Mouse (Mus musculus): Measurements from ENCODE around the gene Ctdnep1.
"Not testable (repeated sequence)": the region's sequence is repeated elsewhere in the genome, so short reads cannot be mapped to it uniquely, and the experiment has no call there.

Ctdnep1 gene

DNA sequence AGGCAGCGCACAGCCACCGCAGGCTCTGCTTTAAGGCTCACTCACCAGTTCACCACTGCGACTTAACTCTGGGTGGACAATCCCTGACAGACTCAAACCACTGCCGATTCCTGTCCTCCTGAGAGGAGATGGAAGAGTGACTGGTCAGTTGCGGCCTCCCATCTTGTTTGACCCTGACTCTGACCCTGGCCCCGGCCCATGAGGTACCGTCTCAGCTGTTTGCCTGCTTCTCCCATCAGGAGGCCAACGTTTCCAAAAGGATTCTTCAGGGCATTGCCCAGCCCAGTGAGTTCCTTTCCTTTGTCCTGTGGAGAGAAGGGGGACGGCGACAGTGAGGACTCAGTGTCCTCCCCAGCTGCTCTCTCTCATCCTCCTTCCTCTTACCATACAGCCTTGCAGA lies 30.0 kb downstream of the Ctdnep1 start:
- DNase-seq (ENCODE audit: low read depth) = no peak

DNA sequence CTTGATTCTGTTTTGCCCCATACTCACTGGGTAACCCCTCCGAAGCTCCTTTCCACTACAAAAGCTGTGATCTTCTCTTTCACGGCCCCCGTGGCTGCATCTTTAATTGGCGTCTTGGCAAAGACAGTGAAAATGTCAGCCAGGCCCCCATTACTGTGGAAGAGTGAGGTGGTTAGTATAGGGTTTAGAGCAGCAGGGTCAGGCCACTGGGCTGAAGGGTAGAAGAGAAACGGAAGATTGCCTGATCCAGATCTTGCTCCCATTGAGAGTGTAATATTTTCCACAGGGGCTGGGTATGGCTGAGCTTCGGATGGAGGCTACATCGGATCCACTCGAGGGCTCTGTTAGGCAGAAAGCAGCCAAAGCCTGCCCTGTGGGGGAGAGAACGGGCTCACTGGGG lies 32.0 kb downstream of the Ctdnep1 start:
- DNase-seq (ENCODE audit: low read depth) = no peak

DNA sequence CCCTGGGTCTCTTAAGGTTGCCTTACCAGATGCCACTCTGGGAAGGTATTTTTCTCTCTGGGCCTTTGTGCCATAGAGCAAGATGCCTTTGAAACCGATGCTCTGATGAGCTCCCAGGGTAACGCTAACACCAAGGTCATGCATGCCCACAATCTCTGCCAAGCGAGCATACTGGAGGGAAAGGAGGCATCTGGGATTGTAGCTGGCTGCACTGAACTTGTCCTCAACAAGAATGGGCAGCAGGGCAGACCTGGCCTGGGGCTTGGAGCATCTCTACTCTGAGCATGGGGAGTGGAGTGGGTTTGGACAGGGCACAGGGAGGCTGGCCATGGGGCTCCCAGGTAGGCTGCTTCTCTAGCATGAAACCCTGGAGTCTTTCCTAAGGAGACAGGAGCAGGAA lies 32.5 kb downstream of the Ctdnep1 start:
- DNase-seq (ENCODE audit: low read depth) = no peak

DNA sequence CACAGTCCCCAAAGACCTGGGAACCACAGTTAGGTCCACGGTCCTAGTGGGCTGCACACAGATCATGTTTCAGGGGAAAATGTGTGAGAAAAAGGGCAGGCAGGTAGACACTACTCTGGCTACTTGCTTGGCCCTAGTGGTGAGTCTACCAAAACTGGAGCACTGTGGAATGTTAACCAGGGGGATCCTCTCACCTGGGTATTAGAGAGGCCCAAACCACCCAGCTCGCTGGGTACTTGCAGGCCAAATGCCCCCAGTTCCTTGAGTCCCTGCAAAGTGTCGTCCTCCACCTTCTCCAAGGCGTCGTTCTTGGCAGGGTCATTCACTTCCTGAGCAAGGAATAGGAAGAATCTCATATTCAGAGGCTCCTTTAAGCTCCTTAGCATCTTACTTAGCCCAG lies 33.1 kb downstream of the Ctdnep1 start:
- DNase-seq (ENCODE audit: low read depth) = no peak

DNA sequence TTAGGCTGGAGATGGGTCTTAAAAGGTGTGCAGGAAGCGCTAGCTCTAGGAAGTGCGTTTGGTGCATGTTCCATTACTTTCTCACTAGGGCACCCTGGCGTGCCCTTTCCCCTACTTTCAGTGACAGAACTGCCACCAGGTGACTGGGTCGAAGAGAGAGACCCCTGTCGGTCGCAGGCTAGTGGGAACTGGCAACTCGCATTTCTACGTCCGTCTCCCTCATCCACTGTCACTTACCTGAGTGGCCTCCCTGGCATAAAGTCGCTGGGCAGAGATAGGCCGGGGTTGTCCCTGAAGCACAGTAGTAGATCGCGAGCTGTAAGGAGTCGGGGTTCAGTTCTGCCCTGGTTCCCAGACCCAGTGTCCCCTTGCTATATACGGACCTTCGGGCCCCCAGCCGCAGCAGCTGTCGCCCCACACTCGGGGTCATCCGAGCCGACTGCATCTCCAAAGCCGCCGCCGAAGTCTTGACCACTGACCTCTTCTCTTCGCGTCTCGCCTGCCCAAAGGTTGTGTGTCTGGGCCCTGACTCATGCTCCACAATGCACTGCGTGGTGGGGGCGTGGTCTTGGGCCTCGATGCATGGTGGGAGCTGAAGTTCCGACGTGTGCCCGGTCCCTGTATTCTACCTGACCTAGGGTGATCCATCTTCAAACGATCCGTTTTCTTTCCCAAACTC lies 34.1 kb downstream of the Ctdnep1 start, which contains the start of gene Acadvl:
Acadvl (minus strand) TSS at position 532 of the 679 bp plus-strand sequence.
- DNase-seq (ENCODE audit: low read depth) = peak; percentile 72

DNA sequence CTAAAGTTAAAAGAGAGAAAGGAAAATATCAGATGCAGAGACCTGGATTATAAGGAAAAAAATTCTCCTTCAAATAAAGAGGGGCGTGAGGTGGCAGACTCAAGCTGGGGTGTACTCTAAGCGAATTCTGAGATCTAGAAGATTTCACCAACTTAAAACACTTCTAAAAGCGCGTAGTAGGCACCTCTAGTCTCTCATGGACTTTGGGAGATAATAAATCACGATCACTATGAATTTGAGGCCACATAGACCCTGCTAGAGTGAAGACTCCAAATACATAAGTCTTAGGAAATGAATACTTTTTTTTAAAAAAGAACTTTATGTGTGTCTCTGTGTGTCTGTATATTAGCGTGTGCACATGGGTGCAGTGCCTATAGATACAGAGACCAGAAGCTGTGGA lies 34.7 kb downstream of the Ctdnep1 start:
- no peak for DNase-seq (ENCODE audit: low read depth)

DNA sequence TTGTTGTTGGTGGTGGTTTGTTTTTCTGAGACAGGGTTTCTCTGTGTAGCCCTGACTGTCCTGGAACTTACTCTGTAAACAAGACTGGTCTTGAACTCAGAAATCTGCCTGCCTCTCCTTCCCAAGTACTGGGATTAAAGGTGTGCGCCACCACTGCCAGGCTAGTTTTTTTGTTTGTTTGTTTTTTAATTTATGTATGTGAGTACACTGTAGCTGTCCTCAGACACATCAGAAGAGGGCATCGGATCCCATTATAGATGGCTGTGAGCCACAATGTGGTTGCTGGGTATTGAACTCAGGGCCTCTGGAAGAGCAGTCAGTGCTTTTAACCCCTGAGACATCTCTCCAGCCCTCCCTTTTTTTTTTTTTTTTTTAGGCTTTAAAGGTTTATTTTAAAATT lies 35.2 kb downstream of the Ctdnep1 start:
- DNase-seq (ENCODE audit: low read depth) = not testable (repeated sequence)

DNA sequence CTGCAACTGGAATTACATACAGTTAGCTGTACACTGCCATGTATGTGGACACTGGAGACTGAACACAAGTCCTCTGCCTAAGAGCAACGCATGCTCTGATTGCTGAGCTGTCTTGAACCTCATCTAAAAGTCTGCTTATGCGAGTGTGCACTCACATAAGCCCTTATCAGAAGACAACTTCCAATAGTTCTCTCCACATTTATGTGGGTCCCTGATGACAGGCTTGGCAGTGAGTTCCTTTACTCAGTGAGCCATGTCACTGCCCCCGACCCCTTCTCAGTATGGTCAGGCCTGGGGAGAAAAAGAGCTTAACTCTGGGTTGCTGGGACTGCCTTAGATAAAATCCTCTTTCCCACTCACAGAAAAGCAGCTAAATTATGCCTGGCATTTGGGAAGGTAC lies 35.7 kb downstream of the Ctdnep1 start, which contains the start of gene Dlg4:
Dlg4 (plus strand) TSS at position 274 of the 400 bp plus-strand sequence.
- no peak for DNase-seq (ENCODE audit: low read depth)

DNA sequence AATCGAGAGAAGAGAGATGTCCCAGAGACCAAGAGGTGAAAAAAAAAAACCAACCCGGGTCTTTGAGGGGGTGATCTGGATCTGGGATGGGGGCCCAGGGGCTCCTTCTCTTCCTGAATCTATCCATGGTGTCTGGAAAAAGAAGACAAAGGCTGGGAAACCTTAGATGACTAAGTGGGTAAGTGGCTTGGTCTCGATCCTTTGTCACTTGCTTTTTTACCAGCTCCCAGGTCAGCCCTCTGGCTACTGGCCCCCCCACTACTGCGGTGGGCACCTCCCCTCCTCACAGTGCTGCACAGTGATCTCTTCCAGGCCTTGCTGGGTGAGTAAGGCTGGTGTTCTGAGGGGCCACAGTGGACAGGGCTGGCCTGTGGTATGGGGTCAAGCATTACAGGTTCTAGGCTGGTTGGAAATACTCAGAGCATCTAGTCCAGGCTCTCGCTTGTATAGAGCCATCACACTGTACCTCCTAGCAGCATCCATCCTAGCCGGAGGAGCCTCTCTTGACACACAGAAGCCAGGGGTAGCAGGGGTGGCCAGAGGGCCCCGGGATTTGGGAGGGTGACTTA lies 36.3 kb downstream of the Ctdnep1 start:
- no peak for DNase-seq (ENCODE audit: low read depth)

DNA sequence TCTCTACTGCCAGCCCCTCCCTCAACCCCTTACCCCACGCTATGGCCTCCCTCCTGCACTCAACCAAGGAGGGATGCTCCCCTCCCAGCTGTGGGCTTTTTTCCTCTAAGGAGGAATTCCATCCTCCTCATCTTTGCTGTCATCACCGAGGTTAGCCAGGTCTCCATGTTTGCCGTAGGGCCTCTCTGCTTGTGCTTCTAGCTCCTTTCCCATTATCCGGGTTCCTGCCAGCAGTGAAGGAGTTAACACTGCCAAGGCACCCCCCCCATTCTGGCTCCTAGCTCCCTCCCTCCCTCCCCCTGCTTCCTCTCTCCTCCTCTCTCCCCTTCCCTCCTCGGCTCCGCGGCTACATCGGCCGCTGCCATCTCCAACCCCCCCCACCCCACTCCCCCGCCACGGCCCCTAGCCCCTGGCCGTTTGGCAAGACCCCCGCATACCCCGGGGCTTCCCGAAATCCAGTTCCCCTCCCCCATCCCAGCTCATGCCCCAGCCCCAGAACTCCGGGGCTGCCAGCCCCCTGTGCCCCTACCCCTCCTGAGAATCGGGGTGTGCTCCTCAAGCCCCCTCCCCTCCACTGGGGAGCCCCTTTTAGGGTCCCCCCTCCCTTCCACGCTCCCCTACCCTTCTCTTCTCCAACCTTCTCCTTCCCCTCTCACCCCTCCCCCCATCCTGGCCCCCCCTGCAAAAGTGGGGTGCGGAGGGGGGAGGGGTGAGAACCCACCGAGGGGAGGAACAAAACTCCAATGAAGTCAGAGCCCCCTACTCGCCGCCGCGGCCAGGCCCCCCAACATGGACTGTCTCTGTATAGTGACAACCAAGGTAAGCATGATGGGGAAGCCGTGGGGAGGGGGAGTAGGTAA lies 37.4 kb downstream of the Ctdnep1 start:
- DNase-seq (ENCODE audit: low read depth) = no peak

DNA sequence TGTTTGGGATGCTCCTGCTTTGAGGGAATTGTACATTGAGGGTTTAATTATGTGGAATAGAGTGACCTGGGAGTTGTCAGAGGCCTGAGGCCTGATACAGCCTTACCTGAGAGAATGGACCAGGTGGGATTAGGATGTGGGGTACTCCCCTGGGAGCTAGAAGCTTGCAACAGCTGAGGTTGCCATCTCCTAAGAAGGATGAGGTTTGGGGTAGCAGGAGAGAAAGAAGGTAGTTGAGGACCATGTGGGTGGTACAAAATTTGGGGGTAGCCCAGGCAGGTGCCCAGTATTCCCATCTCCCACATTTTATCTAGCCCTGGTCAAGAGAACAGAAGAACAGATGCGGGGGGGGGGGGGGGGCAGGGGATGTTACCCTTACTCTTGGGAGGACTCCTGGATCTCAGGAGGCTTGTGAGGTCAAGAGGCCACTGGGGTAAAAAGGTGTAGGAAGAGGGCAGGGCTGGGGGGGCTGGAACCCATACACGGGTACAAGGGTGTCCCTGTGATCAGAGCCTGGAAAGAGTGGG lies 38.6 kb downstream of the Ctdnep1 start:
- DNase-seq (ENCODE audit: low read depth) = no peak

DNA sequence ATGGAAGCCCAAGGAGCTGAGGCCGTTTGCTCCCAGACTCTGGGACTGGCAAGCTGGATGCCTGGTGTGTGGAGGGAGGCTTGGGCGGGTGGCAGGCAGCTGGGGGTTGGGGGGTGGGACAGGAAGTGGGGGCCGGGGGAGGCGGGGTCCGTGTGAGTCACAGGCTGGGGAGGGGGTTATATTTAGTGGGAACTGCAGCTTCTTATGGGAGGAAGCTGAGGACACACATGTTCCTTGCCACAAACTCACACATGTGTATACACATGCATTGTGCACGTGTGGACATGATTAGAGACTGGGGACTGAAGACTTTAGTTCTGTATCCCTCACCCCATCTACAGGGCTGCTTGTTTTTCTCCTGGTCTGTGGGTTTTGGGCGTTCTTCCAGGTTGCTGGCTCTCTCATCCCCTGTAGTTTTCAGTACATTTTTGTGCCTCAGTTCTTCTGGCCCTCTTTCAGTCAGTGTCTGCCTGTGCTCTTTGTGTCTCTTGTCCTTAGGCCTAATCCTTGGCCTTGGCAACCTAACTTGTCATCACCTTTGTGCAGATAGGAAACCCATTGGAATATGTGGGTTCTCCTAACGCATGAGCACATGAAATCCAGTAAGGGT lies 39.2 kb downstream of the Ctdnep1 start:
- no peak for DNase-seq (ENCODE audit: low read depth)

DNA sequence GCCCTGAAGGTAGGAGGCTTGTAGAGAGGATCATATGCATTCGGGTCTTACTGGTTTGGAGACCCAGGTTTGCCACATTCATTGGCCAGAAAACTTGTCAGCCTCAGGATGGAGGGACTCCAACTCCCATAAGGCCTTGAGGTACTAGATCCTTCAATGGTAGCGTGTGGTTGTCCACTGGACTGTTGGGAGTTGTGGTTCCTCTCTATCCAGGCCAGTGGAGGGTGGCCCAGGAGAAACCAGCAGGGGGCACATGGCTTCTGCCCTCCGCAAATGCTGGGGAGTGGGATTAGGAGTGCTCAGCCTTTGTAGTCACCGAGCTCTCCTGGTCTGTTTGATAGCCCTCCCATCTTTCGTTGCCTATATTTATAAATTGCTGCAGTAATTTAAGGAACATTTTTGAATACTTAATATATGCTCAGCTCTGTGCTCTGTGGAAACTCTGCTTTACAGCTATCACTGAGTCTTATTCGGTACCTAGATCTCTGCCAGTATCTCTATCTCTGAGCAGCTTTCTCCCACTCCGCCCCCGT lies 39.8 kb downstream of the Ctdnep1 start:
- DNase-seq (ENCODE audit: low read depth) = peak; percentile 83

DNA sequence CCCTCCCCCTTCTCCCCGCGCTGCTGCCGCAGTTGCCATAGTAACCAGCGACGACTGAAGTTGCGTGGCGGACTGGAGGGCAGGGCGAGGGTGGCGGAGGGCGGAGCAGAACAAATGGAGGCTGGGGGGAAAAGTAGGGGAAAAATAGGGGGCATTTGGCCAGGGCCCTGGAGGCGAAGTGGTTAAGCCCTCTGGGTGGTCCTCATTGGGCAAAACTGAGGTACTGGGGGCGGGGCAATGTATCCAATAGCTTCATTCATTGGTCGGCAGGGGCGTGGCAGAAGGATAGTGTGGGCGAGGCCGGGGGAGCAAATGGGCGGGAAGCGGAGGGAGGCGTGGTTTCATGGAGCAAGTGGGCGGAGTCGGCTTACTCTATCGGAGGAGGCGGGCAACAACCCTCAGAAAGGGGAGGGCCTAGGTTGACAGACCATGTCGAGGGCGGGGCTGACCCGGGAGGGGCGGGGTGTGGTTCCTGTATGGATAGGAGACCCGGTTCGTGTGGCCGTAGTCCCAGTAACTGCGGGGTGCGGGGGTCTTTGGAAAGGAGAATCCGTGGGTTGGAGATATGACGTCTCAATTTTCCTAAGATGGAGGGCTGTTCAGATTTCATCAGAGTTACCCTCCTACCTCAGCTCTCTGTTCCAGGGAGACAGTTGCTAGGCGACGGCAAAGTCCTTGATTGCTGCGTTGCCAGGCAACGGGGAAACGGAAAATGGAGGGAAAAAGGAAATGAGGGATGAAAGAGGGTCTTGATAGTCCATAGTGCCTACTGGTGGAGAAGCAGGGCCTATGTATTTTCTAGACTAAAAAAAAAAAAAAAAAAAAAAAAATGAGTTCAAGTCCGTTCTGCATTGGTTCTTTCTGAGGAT lies 40.5 kb downstream of the Ctdnep1 start:
- DNase-seq (ENCODE audit: low read depth) = peak; percentile 90

DNA sequence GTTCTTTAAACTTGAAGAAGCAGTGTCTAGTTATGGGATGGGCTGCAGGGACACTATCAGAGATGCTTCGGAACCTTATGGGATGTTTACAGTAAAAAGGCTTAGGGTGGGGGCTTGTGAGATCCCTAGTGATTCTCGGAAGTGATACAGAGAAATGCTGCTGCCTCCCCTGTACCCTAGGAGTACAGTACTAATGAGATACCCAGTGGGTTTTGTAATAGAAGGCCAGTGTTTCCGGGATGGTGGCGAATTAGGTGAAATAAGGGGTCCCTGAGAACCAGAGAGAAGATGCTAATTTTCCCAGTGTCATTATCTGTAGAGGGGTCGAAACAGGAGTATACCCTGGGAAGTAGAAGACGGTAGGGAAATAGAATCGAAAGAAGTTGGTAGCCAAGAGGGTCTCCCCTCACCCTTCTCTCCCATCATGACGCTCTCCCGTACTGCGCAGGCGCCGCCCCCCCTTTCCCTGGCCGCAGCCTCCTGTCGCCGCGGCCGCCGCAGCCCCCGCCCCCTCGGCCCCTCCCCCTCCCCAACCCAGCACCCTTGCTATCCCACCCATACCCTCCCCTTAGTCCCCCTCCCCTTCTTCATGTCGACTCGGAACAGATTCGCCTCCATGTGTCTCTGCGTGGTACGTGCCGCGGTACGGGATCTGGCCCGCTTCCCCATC lies 42.7 kb downstream of the Ctdnep1 start:
- no peak for DNase-seq (ENCODE audit: low read depth)

DNA sequence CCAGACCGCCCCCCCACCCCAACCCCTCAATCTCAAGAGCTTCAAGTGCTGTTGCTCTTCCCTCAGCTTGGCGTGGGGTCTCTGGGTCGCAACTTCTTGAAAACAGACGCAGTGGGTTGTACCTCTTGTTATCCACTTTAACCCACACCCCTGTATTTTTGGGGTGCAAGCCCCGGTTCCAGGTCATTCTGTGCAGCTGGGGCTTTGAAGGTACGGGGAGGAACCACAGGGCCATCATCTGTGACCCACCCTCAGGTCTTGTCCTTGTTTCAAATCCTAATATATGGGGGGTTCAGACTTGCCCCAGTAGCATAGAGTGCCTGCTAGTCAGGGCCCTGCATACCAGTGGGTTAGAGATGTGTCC lies 43.2 kb downstream of the Ctdnep1 start:
- no peak for DNase-seq (ENCODE audit: low read depth)

DNA sequence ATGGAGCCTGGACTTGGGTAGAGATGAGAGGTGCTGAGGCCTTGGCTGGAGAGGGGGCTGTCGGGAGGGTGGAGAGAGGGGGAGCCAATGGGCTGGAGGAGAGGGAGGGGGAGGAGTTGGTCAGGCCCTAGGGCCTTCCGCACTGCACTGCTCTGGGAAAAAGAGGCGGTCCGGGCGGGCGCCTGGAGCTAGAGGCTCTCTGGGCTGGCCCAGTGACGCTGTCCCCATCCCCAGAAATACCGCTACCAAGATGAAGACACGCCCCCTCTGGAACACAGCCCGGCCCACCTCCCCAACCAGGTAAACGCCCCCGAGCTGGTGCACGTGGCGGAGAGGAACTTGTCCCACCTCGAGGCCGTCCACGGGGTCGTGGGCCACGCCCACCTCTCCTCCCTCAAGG lies 45.7 kb downstream of the Ctdnep1 start:
- no peak for DNase-seq (ENCODE audit: low read depth)

DNA sequence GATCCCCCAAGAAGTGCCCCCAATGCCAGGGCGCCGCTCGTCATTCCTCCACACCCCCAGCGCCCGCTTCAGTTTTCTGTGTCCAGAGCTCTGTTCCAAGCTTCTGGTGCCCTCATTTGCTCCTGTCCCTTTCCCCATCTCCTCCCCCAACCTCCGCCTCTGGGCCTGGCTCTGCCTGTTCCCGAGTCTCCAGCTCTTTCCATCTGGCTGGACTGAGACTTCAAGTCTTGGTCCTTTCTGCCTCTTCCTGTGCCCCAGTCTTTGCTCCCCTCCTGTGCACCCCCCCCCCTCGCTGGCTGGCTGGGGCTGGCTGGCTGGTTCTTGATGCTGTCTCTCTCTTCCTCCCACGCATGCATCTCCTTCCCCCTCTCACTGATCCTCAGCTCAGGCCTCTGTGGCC lies 46.4 kb downstream of the Ctdnep1 start:
- no peak for DNase-seq (ENCODE audit: low read depth)

DNA sequence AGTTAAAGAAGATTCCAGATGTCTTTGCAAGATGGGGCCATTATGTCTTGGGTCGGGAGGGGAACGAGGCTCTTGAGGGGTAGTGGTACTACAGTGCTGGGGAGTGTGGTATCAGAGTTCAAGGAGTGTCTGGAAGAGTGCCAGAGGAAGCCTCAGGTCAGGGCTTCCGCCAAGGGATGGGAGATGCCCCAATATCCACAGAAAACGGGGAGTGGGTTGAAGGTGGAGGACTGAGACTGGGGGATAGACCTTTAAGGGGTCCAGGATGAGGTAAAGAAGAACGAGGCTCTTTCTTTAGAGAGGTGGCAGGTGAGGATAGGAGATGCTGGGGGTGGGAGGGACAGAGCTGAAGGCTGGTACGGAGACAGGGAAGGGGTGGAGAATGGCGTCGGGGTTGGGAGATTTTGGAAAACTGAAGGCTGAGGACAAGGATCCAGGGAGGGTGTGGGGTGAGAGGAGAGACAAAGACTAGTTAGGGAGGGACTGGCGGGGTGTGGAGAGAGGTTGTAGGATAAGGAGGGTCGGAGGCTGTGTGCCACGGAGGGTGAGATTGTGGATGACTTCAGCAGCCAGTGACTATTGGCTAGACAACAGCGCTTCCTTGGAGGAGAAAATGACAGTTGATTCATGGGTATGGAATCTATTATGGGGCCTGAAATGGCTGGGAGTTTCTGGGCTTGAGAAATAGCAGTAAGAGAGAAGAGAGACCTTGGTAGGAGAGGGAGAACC lies 47.6 kb downstream of the Ctdnep1 start:
- peak; percentile 54 for DNase-seq (ENCODE audit: low read depth)

Measured in fibroblast of lung, adult 2 months (primary cell).